Mouse (Mus musculus): ENCODE data around the gene Tmem238.
"Not testable (repeated sequence)": the region's sequence is repeated elsewhere in the genome, so short reads cannot be mapped to it uniquely, and the experiment has no call there.

Tmem238 gene

GRCm38 (mm10) chr7:4789436-4789935 lies at the start of gene Tmem238:
Tmem238 (minus strand) TSS chr7:4789656.
- DNase-seq (ENCODE audit: inconsistent age in 2 of 2, low spot score in 1 of 2) = peak in 1 of 2 experiments; percentile 89

- DNase-seq (ENCODE audit: inconsistent age in 2 of 2, low spot score in 1 of 2) = no peak
These were observed 48.2 kb upstream of the Tmem238 start for GRCm38 (mm10) chr7:4837639-4838038.

GRCm38 (mm10) chr7:4836351-4836792 lies 46.9 kb upstream of the Tmem238 start:
- DNase-seq (ENCODE audit: inconsistent age in 2 of 2, low spot score in 1 of 2) = peak; percentile 75 to 88

DNA sequence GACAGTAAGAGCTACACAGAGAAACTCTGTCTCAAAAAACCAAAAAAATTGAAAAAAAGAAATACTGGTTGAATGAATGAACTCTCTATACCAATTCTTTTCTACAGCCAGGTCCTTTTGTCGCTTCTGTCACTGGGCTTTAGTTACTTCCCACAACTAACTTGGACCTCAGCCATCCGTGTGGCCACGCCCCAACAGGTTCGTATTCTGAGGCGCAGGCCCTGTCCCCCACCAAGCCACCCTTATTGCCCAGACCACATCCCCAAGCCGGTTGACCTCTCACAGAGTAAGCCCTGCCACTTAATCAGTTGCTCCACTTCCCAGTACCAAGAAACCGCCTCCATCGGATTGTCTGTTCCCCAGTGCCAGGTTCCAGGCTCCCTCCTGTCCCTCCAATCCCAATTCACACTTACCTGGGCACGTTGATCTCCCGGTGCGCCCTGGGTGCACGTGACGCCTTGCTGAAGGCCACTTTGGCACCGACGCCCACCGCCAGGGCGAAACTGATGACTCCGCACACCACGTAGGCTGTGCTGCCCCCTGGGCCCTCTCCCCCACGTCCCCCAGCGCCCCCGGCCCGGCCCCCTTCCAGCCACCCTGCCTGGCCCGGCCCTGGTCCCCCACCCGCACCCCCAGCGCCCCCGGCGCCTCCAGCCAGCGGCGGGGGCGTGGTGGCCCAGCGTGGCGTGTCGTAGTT lies 46.3 kb upstream of the Tmem238 start:
- DNase-seq (ENCODE audit: inconsistent age in 2 of 2, low spot score in 1 of 2) = no peak

- DNase-seq (ENCODE audit: inconsistent age in 2 of 2, low spot score in 1 of 2) = no peak
These were observed 41.0 kb upstream of the Tmem238 start for GRCm38 (mm10) chr7:4830476-4830875.

DNA sequence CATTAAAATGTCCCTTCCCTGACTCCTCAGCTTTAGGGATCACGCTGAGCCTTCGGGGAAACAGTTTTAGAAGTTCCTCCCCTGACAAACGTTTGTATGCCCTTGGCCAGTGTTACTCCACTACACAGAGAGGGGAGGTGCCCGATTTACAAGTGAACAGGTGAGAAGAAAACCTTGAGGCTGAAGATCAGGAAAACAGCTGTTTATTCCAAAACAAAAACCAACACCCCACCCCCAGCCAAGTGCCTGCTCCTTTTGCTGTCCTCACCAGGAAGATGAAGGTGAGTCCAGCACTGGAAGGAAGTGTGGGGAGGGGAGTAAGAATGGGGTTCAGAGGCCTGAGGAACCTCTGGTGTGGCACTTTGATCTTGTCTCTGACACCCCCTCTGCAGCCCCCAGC lies 35.9 kb upstream of the Tmem238 start:
- no peak for DNase-seq (ENCODE audit: inconsistent age in 2 of 2, low spot score in 1 of 2)

DNA sequence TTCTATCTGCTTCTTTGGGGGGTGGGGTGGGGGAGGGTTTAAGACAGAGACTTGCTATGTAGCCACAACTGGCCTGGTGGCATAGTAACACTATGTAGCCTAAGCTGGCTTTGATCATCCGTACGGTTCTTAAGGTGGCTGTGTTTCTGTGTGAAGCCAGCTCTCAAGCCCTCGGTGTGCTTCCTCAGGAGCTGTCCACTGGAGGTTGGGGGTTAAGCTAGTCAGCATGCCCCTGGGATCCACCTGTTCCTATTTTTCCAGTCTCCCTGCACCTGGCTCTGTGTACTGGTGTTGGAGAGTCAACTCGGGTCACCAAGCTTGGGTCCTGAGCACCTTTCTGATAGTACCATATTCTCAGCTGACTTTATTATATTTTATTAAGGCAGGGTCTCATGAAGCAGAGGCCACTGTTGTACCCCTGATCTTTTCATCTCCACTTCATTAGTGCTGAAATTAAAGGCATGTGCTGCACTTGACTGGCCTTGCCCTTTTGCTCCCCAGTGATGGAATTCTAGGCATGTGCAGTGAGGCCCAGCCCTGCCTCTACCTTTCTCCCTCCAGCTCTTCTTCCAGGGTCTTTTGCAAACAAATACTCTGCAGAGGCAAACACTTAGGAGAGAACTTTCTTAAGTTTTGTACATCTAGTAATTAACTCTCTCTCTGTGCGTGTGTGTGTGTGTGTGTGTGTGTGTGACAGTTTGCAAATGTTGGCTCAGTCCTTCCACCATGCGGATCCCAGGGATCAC lies 32.9 kb upstream of the Tmem238 start:
- DNase-seq (ENCODE audit: inconsistent age in 2 of 2, low spot score in 1 of 2) = no peak

- no peak for DNase-seq (ENCODE audit: inconsistent age in 2 of 2, low spot score in 1 of 2)
These were observed 32.2 kb upstream of the Tmem238 start for GRCm38 (mm10) chr7:4821690-4822089.

DNA sequence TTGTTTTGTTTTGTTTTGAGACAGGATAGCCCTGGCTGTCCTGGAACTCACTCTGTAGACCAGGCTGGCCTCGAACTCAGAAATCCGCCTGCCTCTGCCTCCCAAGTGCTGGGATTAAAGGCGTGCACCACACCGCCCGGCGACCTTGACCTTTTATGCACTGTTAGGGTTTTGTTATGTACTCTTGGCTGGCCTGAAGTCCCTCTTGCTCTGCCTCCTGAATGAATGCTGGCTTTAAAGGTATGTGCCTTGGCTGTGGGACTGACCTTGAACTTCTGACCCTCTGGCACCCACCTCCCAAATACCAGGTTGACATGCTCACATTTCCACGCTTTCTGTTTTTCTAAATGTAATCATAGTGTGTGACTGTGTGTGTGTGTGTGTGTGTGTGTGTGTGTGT lies 31.5 kb upstream of the Tmem238 start:
- DNase-seq (ENCODE audit: inconsistent age in 2 of 2, low spot score in 1 of 2) = not testable (repeated sequence)

DNA sequence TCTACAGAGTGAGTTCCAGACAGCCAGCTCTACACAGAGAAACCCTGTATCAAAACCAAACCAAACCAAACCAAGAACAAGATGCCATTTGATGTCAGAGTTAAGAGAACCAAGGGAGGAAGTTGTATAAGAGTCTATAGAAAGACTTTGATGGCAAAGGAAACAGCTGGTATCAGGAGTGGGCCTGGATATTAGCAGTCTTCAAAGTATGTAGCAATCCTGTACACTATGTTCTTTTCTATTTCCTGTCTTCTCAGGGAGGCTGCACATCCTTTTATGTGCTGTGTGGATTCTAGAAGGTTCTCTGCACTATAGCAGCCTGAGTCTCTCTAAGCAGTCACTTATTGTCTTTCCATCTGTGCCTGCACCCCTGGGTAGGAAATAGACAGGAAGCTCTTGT lies 27.1 kb upstream of the Tmem238 start:
- DNase-seq (ENCODE audit: inconsistent age in 2 of 2, low spot score in 1 of 2) = no peak

DNA sequence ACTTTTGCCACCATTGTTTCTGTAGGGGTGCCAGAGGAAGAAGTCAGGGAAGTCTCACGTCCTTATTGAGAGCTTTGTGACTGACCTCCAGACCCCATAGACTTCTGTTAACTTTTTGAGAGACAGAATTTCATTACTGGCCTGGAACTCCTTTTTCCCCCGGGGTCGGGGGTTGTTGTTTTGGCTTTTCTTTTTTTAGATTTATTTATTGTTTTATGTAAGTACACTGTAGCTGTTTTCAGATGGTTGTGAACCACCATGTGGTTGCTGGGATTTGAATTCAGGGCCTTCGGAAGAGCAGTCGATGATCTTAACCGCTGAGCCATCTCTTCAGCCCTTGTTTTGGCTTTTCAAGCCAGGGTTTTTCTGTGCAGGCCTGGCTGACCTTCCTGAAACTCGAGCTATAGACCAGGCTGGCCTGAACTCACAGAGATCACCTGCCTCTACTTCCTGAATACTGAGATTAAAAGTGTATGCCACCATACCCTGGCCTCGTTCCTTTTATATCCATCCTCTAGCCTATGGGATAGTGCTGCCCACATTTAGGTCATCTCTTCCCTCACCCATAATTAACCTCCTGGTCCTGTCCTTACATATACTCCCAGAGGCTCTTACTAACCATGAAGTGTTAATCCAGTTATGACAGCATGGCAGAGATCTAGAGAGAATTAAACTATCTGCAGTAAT lies 23.8 kb upstream of the Tmem238 start:
- DNase-seq (ENCODE audit: inconsistent age in 2 of 2, low spot score in 1 of 2) = peak in 1 of 2 experiments; percentile 21

DNA sequence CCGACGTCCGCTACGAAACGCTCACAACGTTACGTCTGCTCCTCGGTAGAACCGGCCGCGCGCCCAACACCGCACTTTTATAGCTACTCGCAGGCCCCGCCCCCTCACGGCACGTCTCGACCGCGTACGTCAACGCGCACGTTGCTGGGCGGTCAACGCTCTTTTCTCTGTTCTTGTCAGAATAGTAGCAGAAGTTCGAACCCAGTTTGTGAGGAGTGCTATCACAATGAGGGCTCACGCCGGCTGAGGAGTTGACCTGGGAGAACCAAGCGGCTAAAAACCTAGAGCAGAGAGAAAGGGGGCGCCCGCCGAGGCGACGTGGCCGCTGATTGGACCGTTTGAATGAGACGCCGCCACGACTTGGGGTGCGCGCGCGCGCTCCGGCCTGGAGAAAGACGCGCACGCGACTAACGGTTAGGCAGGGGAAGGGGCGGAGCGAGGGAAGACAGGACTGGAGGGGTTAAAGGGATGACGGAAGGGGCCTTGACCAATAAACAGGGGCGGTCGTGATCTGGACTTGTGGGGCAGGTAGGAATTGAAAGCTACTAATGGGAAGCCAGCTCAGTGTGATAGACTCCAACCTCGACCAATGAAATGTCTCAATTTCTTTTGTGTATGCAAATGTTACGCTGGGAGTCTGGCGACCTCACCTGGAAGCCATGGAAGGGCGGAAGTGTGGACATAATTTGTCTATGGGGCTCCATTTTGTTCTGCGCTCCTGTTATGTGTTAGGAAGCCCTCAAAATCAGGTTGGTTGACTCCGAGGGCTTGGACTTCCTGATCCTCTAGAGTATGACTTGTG lies 23.0 kb upstream of the Tmem238 start, which contains the start of gene Ube2s:
Gene Ube2s (minus strand): TSS at position 288 of the 802 bp plus-strand sequence.
- peak; percentile 99 for DNase-seq (ENCODE audit: inconsistent age in 2 of 2, low spot score in 1 of 2)

GRCm38 (mm10) chr7:4811842-4812302 lies 22.4 kb upstream of the Tmem238 start:
- DNase-seq (ENCODE audit: inconsistent age in 2 of 2, low spot score in 1 of 2) = no peak

DNA sequence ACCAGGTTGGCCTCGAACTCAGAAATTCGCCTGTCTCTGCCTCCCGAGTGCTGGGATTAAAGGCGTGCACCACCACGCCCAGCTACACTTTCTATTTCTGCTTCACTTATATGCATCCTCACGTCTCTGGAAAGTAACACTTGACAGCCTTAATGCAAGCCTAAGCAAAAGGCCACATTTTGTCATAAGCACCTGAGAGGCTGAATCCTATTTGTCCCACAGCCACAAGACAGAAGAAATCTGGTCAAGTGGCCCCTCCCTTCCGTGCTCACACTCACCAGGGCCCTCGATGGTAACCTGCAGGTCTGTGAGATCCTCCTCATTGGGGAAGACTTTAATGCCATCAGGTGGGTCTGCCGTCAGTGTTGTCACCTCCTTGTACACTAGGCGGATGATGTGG lies 21.7 kb upstream of the Tmem238 start:
- DNase-seq (ENCODE audit: inconsistent age in 2 of 2, low spot score in 1 of 2) = peak; percentile 22 to 51

- peak in 1 of 2 experiments; percentile 70 for DNase-seq (ENCODE audit: inconsistent age in 2 of 2, low spot score in 1 of 2)
These were observed 17.3 kb upstream of the Tmem238 start for GRCm38 (mm10) chr7:4806716-4807115.

GRCm38 (mm10) chr7:4802247-4802646 lies 12.8 kb upstream of the Tmem238 start:
- no peak for DNase-seq (ENCODE audit: inconsistent age in 2 of 2, low spot score in 1 of 2)

- DNase-seq (ENCODE audit: inconsistent age in 2 of 2, low spot score in 1 of 2) = peak in 1 of 2 experiments; percentile 75
These were observed 6.4 kb upstream of the Tmem238 start for GRCm38 (mm10) chr7:4795767-4796433.

- DNase-seq (ENCODE audit: inconsistent age in 2 of 2, low spot score in 1 of 2) = no peak
These were observed 5.2 kb upstream of the Tmem238 start for GRCm38 (mm10) chr7:4794631-4795168.

DNA sequence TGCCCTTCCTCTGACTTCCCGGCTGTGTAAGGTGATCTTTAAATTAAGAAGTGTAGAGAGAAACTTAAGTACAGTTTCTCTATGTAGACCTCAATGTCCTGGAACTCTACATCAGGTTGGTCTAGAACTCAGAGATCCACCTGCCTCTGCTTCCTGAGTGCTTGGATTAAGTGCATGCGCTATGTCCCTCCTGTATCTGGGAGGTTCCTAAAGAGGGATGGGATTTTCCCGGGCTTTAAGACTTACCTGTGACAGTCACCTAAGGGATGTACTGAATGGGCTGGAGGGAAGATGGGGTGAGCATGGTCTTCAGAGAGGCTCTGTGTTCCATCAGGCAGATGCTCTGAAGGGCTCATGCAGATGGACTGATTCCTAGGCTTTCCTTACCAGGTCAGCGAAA lies 4.2 kb upstream of the Tmem238 start:
- peak in 1 of 2 experiments; percentile 40 for DNase-seq (ENCODE audit: inconsistent age in 2 of 2, low spot score in 1 of 2)

GRCm38 (mm10) chr7:4793248-4793647 lies 3.8 kb upstream of the Tmem238 start:
- peak; percentile 40 to 74 for DNase-seq (ENCODE audit: inconsistent age in 2 of 2, low spot score in 1 of 2)

All from adrenal gland, adult (tissue).